Mouse (Mus musculus): ENCODE measurements around the gene P2ry14. TPM values are rescaled to one million over a fixed set of nuclear protein-coding genes. Genes with fewer than 3 reads are reported as not detected.

The P2ry14 gene
- polyA plus RNA-seq, 1 experiment, result 1.3 TPM

Other genes starting within 250 kb of the P2ry14 start
- gene Med12l, start 147.8 kb downstream of the P2ry14 start, polyA plus RNA-seq (2012; ENCODE audit: insufficient read depth, insufficient read length, missing spikeins), result 2.8 and 3.7 TPM in 2 replicates
- gene Gpr171, start 51.8 kb downstream of the P2ry14 start, polyA plus RNA-seq (2012; ENCODE audit: insufficient read depth, insufficient read length, missing spikeins), result 0.50 TPM in 1 of 2 replicates, not detected in the other
- gene Gpr87, start 41.5 kb upstream of the P2ry14 start, polyA plus RNA-seq (2012; ENCODE audit: insufficient read depth, insufficient read length, missing spikeins), result not detected in 2 replicates
- gene P2ry13, start 57.3 kb upstream of the P2ry14 start, polyA plus RNA-seq (2012; ENCODE audit: insufficient read depth, insufficient read length, missing spikeins), result 1.3 TPM in 1 of 2 replicates, not detected in the other
- gene P2ry12, start 109.3 kb upstream of the P2ry14 start, polyA plus RNA-seq (2012; ENCODE audit: insufficient read depth, insufficient read length, missing spikeins), result 2.4 and 3.3 TPM in 2 replicates
- 1.2 and 1.6 TPM in 2 replicates for gene Igsf10, start 190.8 kb upstream of the P2ry14 start, polyA plus RNA-seq (2012; ENCODE audit: insufficient read depth, insufficient read length, missing spikeins)